In genomic region chr17:31790280-31791063, GRCm38 (mm10) we compare ENCODE assay signal across 7 mouse cellular contexts.
DNase-seq lines count a peak whose midpoint lies in the region; ATAC-seq and TF ChIP-seq lines count a peak whose summit lies in the region.

No protein-coding gene starts in this region.

- POLR2A ChIA-PET in Patski (lab: Charles Lee), result interaction anchor here (0.6 to 1.5 kb wide), 2 partner anchors 38 to 43 kb away, joined by 3 to 4 read pairs; no protein-coding TSS in a partner anchor

- no peak overlapping the region for H3K4me3 ChIP-seq in heart, adult 2 months
- H3K4me3 ChIP-seq in intestine, postnatal 0 days (ENCODE audit: low read depth, low read length), result no peak overlapping the region
- no peak overlapping the region for H3K4me3 ChIP-seq in limb, embryonic 13.5 days
- no peak overlapping the region for H3K4me3 ChIP-seq in midbrain, postnatal 0 days (ENCODE audit: low read depth, low read length)
- H3K4me3 ChIP-seq in stomach, embryonic 15.5 days (replicated peaks), result no peak overlapping the region

- H3K4me1 ChIP-seq in heart, adult 2 months (ENCODE audit: control insufficient read depth, insufficient read depth, low read length), result peaks cover 15% of the 10 kb centered on the region
- H3K4me1 ChIP-seq in intestine, postnatal 0 days (replicated peaks; ENCODE audit: control insufficient read depth, insufficient read depth, low read length), result 0 out of 2 replicates have a peak, but pooled peaks cover 6% of the 10 kb centered on the region
- H3K4me1 ChIP-seq in limb, embryonic 13.5 days, result peaks cover 33% of the 10 kb centered on the region
- peaks cover 14% of the 10 kb centered on the region for H3K4me1 ChIP-seq in midbrain, postnatal 0 days (ENCODE audit: insufficient read depth, low read length)
- peaks cover 37% of the 10 kb centered on the region for H3K4me1 ChIP-seq in stomach, embryonic 15.5 days

- WGBS in heart, adult 2 months, result 21% methylated on average over 22 of the region's 22 CpGs
- WGBS in intestine, postnatal 0 days, result 31% methylated on average over 22 of the region's 22 CpGs
- 12% methylated on average over 22 of the region's 22 CpGs for WGBS in limb, embryonic 13.5 days
- 11% methylated on average over 22 of the region's 22 CpGs for WGBS in midbrain, postnatal 0 days
- WGBS in stomach, embryonic 15.5 days, result 21% methylated on average over 22 of the region's 22 CpGs

- no peaks in the 10 kb centered on the region for H3K36me3 ChIP-seq in heart, adult 2 months (ENCODE audit: control insufficient read depth, insufficient read depth, low read length)
- no peaks in the 10 kb centered on the region for H3K36me3 ChIP-seq in intestine, postnatal 0 days (ENCODE audit: control insufficient read depth, insufficient read depth)
- H3K36me3 ChIP-seq in limb, embryonic 13.5 days, result no peaks in the 10 kb centered on the region
- H3K36me3 ChIP-seq in midbrain, postnatal 0 days (ENCODE audit: insufficient read depth, low read length), result no peaks in the 10 kb centered on the region
- no peaks in the 10 kb centered on the region for H3K36me3 ChIP-seq in stomach, embryonic 15.5 days

- TF ChIP-seq CTCF in Patski (IDR thresholded peaks at IDR 0.05), result no peak
- no peak for TF ChIP-seq CTCF in heart, adult 2 months (IDR thresholded peaks at IDR 0.05)
- no peak for TF ChIP-seq CTCF in intestine, postnatal 0 days (IDR thresholded peaks at IDR 0.05; ENCODE audit: low read depth)
- no peak for TF ChIP-seq CTCF in midbrain, postnatal 0 days (IDR thresholded peaks at IDR 0.05)

- no peak overlapping the region for H3K4me2 ChIP-seq in intestine, postnatal 0 days (replicated peaks; ENCODE audit: low read depth)
- peak overlapping the region; percentile 45 for H3K4me2 ChIP-seq in limb, embryonic 13.5 days (replicated peaks)
- H3K4me2 ChIP-seq in midbrain, postnatal 0 days (ENCODE audit: low read depth, low read length, poor library complexity, severe bottlenecking), result peak overlapping the region; percentile 22; the same call in 1 of the 2 replicates
- 0 out of 2 replicates have a peak overlapping the region, but pooled peaks have one; percentile 14 for H3K4me2 ChIP-seq in stomach, embryonic 15.5 days

- H3K27ac ChIP-seq in heart, adult 2 months, result peak overlapping the region; percentile 76
- H3K27ac ChIP-seq in intestine, postnatal 0 days (ENCODE audit: low read depth, low read length), result no peak overlapping the region
- peak overlapping the region; percentile 28; the same call in 1 of the 2 replicates for H3K27ac ChIP-seq in limb, embryonic 13.5 days
- peak overlapping the region; percentile 67 for H3K27ac ChIP-seq in midbrain, postnatal 0 days (ENCODE audit: low read depth, low read length)
- no peak overlapping the region for H3K27ac ChIP-seq in stomach, embryonic 15.5 days

- in situ Hi-C loops in Patski (cut with MboI; ENCODE audit: low pct_unique_long_range_greater_than_20kb), result no loop called here

- H3K9me3 ChIP-seq in intestine, postnatal 0 days (ENCODE audit: control insufficient read depth), result no peaks in the 10 kb centered on the region
- no peaks in the 10 kb centered on the region for H3K9me3 ChIP-seq in limb, embryonic 13.5 days
- H3K9me3 ChIP-seq in midbrain, postnatal 0 days (ENCODE audit: low read length), result no peaks in the 10 kb centered on the region
- H3K9me3 ChIP-seq in stomach, embryonic 15.5 days, result no peaks in the 10 kb centered on the region

- H3K9ac ChIP-seq in heart, adult 2 months (ENCODE audit: low read depth, low read length), result peak overlapping the region; percentile 33
- H3K9ac ChIP-seq in intestine, postnatal 0 days (ENCODE audit: low read depth, low read length), result no peak overlapping the region
- no peak overlapping the region for H3K9ac ChIP-seq in limb, embryonic 13.5 days
- H3K9ac ChIP-seq in midbrain, postnatal 0 days (replicated peaks; ENCODE audit: low read length, poor library complexity, severe bottlenecking), result peak overlapping the region; percentile 14; the same call in 1 of the 2 replicates
- no peak overlapping the region for H3K9ac ChIP-seq in stomach, embryonic 15.5 days

- no peaks in the 10 kb centered on the region for H3K79me2 ChIP-seq in heart, adult 2 months (replicated peaks; ENCODE audit: control insufficient read depth, insufficient read depth, low read length)

- peak; percentile 76 for TF ChIP-seq EP300 in heart, adult 2 months (IDR thresholded peaks at IDR 0.05; ENCODE audit: insufficient read depth, low read depth, low read length)

- ATAC-seq in Patski, result peak; percentile 5
- ATAC-seq in intestine, postnatal 0 days, result peak; percentile 26; the same call in 1 of the 2 replicates
- peak; percentile 71 for ATAC-seq in limb, embryonic 13.5 days (ENCODE audit: low FRiP score, low read depth)
- peak; percentile 72 for ATAC-seq in midbrain, postnatal 0 days (ENCODE audit: low FRiP score)
- ATAC-seq in stomach, embryonic 15.5 days (ENCODE audit: insufficient read depth, low FRiP score, low read depth), result peak; percentile 27; the same call in 1 of the 2 replicates

- no peaks in the 10 kb centered on the region for H3K27me3 ChIP-seq in Patski
- no peaks in the 10 kb centered on the region for H3K27me3 ChIP-seq in heart, adult 2 months (ENCODE audit: control insufficient read depth, insufficient read depth, low read length)
- H3K27me3 ChIP-seq in intestine, postnatal 0 days (replicated peaks; ENCODE audit: control insufficient read depth, insufficient read depth, low read length), result no peaks in the 10 kb centered on the region
- H3K27me3 ChIP-seq in limb, embryonic 13.5 days, result 0 out of 2 replicates have a peak, but pooled peaks cover 8% of the 10 kb centered on the region
- no peaks in the 10 kb centered on the region for H3K27me3 ChIP-seq in midbrain, postnatal 0 days (ENCODE audit: insufficient read depth, low read length)
- H3K27me3 ChIP-seq in stomach, embryonic 15.5 days (replicated peaks), result no peaks in the 10 kb centered on the region

- intact Hi-C loops in heart, adult 2 months (cut with DNase I), result loop anchor here (2.0 to 5.0 kb wide), 2 partner anchors 47 to 62 kb away; no protein-coding TSS in a partner anchor

- no peak for DNase-seq in Patski (ENCODE audit: low read depth, low spot score)
- DNase-seq in embryo, embryonic 10.5 days (ENCODE audit: low spot score), result peak; percentile 78
- peak; percentile 76 to 87 for DNase-seq in heart, adult 2 months
- peak; percentile 64 for DNase-seq in midbrain, postnatal 0 days (ENCODE audit: low spot score)

- CTCF ChIA-PET in Patski (lab: Charles Lee), result interaction anchor here (2.8 kb wide), 1 partner anchor 17 kb away, joined by 6 read pairs; no protein-coding TSS in a partner anchor

- TF ChIP-seq POLR2A in heart, adult 2 months (IDR thresholded peaks at IDR 0.05; ENCODE audit: insufficient read depth, low read depth, low read length), result peak; percentile 41; the same call in 1 of the 2 replicates

Comparison
In these comparisons a context has a peak if more than half of its experiments do, and no peak if none do; other contexts are left out.
1. ATAC-seq: peak in every context shown above with its lines; median percentile 72 in midbrain, postnatal 0 days; 71 in limb, embryonic 13.5 days; 27 in stomach, embryonic 15.5 days; 26 in intestine, postnatal 0 days; 5 in Patski.
2. H3K27ac ChIP-seq: peak in heart, adult 2 months (single experiment), limb, embryonic 13.5 days (single experiment) and midbrain, postnatal 0 days (single experiment); none in intestine, postnatal 0 days (single experiment) and stomach, embryonic 15.5 days (single experiment).
3. H3K9ac ChIP-seq: peak in heart, adult 2 months (single experiment) and midbrain, postnatal 0 days (single experiment); none in intestine, postnatal 0 days (single experiment), limb, embryonic 13.5 days (single experiment) and stomach, embryonic 15.5 days (single experiment).